Mouse (Mus musculus) neural tube, postnatal 0 days (tissue): ENCODE data around the gene Rnf40. TPM values are rescaled to one million over a fixed set of nuclear protein-coding genes. Genes with fewer than 3 reads are reported as not detected.

ENCODE experiments used
- polyA plus RNA-seq: library from polyadenylated mRNA; unstranded; fragments of >200 nt; fragmentation: Nextera tagmentation; extraction: Ambion mirVana; gene quantifications from 2 replicates; pipeline ENCODE4 v1.2.1, GENCODE M21; 2015

Gene Rnf40
- polyA plus RNA-seq: 26.0 and 28.3 TPM in 2 replicates

GRCm38 (mm10) chr7:127588011-127588871 lies at the start of gene Rnf40, which contains the start of gene Ccdc189:
TSS of gene Rnf40 (plus strand) at chr7:127588767.
TSS of gene Ccdc189 (minus strand) at chr7:127588595.

GRCm38 (mm10) chr7:127561340-127561858 lies 27.2 kb upstream of the Rnf40 start, which contains the start of gene Tmem265:
TSS of gene Tmem265 (plus strand) at chr7:127561390.

GRCm38 (mm10) chr7:127572895-127573471 lies 15.6 kb upstream of the Rnf40 start, which contains the start of gene Phkg2:
TSS of gene Phkg2 (plus strand) at chr7:127573340.

DNA sequence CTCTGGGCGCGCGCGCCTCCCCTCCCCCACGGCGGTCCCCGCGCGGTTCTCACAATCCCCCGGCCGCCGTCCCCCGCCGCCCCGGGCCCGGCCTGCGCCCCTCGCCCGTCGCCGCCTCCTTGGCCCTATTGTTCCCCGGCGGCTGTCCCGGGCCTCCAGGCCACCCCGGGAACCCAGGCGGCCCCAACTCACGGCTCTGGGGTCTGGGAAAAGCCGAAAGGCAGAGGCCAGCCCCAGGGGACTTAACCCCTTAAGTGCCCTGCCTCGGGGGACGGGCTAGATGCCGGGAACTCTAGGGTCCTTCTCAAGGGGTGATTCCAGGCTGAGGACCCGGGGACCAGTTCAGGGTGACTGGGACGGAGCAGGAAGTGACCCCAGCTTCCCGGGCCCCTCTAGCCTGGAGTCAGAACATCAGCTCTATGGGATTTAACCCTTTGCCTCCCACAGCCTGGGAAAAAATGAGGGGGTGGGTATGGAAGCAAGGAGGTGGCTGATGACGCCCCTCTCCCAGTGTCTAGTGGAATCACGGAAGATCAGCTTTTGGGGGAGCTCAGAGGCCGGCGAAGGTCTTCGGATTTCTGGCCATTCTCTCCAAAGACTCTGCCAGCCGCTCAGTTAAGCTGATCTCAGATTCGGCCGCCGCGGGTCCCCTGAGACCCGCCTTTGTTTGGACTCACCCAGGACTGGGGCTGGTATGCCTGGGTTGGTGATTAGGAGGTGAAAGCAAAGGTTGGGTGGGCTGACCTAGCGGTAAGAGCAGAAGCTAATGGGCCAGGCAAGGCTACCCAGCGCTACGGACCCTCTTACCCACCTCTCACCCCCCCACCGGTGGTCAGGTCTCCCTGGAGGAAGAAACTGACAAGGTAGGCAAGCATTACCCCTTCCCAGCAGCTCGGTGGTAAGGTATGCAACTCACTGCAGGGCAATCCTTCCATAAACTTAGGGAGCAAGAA lies 26.6 kb downstream of the Rnf40 start, which contains the start of gene Zfp629:
TSS of gene Zfp629 (minus strand) at position 907 of the 953 bp plus-strand sequence.

Other genes starting within 250 kb of the Rnf40 start
- gene Zfp768, start 243.2 kb upstream of the Rnf40 start, polyA plus RNA-seq: 12.9 and 13.5 TPM in 2 replicates
- gene Zfp747, start 212.7 kb upstream of the Rnf40 start, polyA plus RNA-seq: 5.5 and 6.6 TPM in 2 replicates
- 2.9 and 3.1 TPM in 2 replicates for gene 9130019O22Rik, start 201.6 kb upstream of the Rnf40 start, polyA plus RNA-seq
- gene E430018J23Rik, start 195.1 kb upstream of the Rnf40 start, polyA plus RNA-seq: 2.8 and 3.1 TPM in 2 replicates
- 3.2 and 3.8 TPM in 2 replicates for gene Zfp764, start 181.9 kb upstream of the Rnf40 start, polyA plus RNA-seq
- 31.8 and 32.0 TPM in 2 replicates for gene Zfp688, start 166.7 kb upstream of the Rnf40 start, polyA plus RNA-seq
- 8.2 and 11.7 TPM in 2 replicates for gene Zfp689, start 139.6 kb upstream of the Rnf40 start, polyA plus RNA-seq
- 26.2 and 33.0 TPM in 2 replicates for gene Prr14, start 129.2 kb upstream of the Rnf40 start, polyA plus RNA-seq
- 11.1 and 12.2 TPM in 2 replicates for gene Fbrs, start 109.6 kb upstream of the Rnf40 start, polyA plus RNA-seq
- 33.7 and 40.4 TPM in 2 replicates for gene Srcap, start 76.8 kb upstream of the Rnf40 start, polyA plus RNA-seq
- gene Gm42715, start 69.2 kb upstream of the Rnf40 start, polyA plus RNA-seq: 9.9 and 12.0 TPM in 2 replicates
- gene Tmem265, start 27.4 kb upstream of the Rnf40 start, polyA plus RNA-seq: 4.3 and 4.5 TPM in 2 replicates
- 52.7 and 66.9 TPM in 2 replicates for gene Phkg2, start 15.4 kb upstream of the Rnf40 start, polyA plus RNA-seq
- 9.6 and 12.3 TPM in 2 replicates for gene Ccdc189, start 172 bp upstream of the Rnf40 start, polyA plus RNA-seq
- gene Zfp629, start 27.0 kb downstream of the Rnf40 start, polyA plus RNA-seq: 11.1 and 11.4 TPM in 2 replicates
- gene Bcl7c, start 120.2 kb downstream of the Rnf40 start, polyA plus RNA-seq: 59.4 and 60.7 TPM in 2 replicates
- gene Ctf1, start 124.0 kb downstream of the Rnf40 start, polyA plus RNA-seq: 5.3 and 5.8 TPM in 2 replicates
- 0.08 TPM in 1 of 2 replicates, not detected in the other for gene Ctf2, start 143.4 kb downstream of the Rnf40 start, polyA plus RNA-seq
- 7.4 and 8.8 TPM in 2 replicates for gene Fbxl19, start 155.8 kb downstream of the Rnf40 start, polyA plus RNA-seq
- gene Orai3, start 181.0 kb downstream of the Rnf40 start, polyA plus RNA-seq: 13.2 and 13.7 TPM in 2 replicates
- gene Setd1a, start 187.9 kb downstream of the Rnf40 start, polyA plus RNA-seq: 17.7 and 18.5 TPM in 2 replicates
- gene Gm49388, start 196.8 kb downstream of the Rnf40 start, polyA plus RNA-seq: not detected in 2 replicates
- 12.2 and 12.5 TPM in 2 replicates for gene Hsd3b7, start 211.8 kb downstream of the Rnf40 start, polyA plus RNA-seq
- gene Stx4a, start 235.5 kb downstream of the Rnf40 start, polyA plus RNA-seq: 28.1 and 32.5 TPM in 2 replicates
- 78.8 and 97.1 TPM in 2 replicates for gene Stx1b, start 235.8 kb downstream of the Rnf40 start, polyA plus RNA-seq